Mouse (Mus musculus) E14TG2a.4 (cell line): Measurements from ENCODE around the gene Cbx7.

Source experiments
- CTCF ChIP-seq: conservative IDR thresholded peaks from 2 replicates; pipeline ENCODE4 v1.5.1; 2014; ENCODE audit warnings: low read length
- NANOG ChIP-seq: IDR thresholded peaks from 2 replicates; pipeline ENCODE4 v1.6.1; 2014; ENCODE audit warnings: borderline replicate concordance, low read length, mixed read lengths
- POU5F1 ChIP-seq: IDR thresholded peaks from 2 replicates; pipeline ENCODE4 v1.6.1; 2014; ENCODE audit warnings: low read length, borderline replicate concordance

GRCm38 (mm10) chr15:80013256-80014030, 42.5 kb upstream of the Cbx7 start:
- TF ChIP-seq CTCF (no peak), POU5F1 (no peak), NANOG (no peak)
